Mouse (Mus musculus) forebrain, embryonic 11.5 days (tissue): ENCODE results near the gene Cdc25b. TPM values are rescaled to one million over a fixed set of nuclear protein-coding genes. Genes with fewer than 3 reads are reported as not detected.

Experiments
- ATAC-seq: fragments of 200-750 bp; cut with Nextera tagmentation; replicated peaks from 2 replicates; pipeline ENCODE4 v1.8.0; 2017; ENCODE audit warnings: moderate TSS enrichment; ENCODE audit not compliant: low FRiP score
- DNase-seq: peaks from one replicate; pipeline ENCODE4 v3.0.0-alpha.2; 2017; ENCODE audit warnings: low spot score
- H3K27ac ChIP-seq: fragments of 300-500 bp; sonication (generic); 2 replicates; pipeline ENCODE4 v1.5.1; 2014; ENCODE audit warnings: low read depth, low read length
- H3K27me3 ChIP-seq: fragments of 300-500 bp; sonication (generic); 2 replicates; pipeline ENCODE4 v1.6.1; 2014; ENCODE audit warnings: mild to moderate bottlenecking, low read length, mixed read lengths; ENCODE audit not compliant: control insufficient read depth, insufficient read depth
- H3K36me3 ChIP-seq: fragments of 300-500 bp; sonication (generic); 2 replicates; pipeline ENCODE4 v1.6.1; 2014; ENCODE audit warnings: mild to moderate bottlenecking, low read length, moderate library complexity, mixed read lengths; ENCODE audit not compliant: control insufficient read depth, insufficient read depth
- H3K4me1 ChIP-seq: fragments of 300-500 bp; sonication (generic); replicated peaks from 2 replicates; pipeline ENCODE4 v1.6.1; 2014; ENCODE audit warnings: low read length, mixed read lengths; ENCODE audit not compliant: control insufficient read depth, insufficient read depth
- H3K4me2 ChIP-seq: fragments of 300-500 bp; sonication (generic); 2 replicates; pipeline ENCODE4 v1.6.1; 2014; ENCODE audit warnings: low read depth, mild to moderate bottlenecking, low read length, moderate library complexity, mixed read lengths; ENCODE audit not compliant: severe bottlenecking
- H3K4me3 ChIP-seq: fragments of 300-500 bp; sonication (generic); 2 replicates; pipeline ENCODE4 v1.5.1; 2014; ENCODE audit warnings: low read depth, low read length
- H3K9ac ChIP-seq: fragments of 300-500 bp; sonication (generic); 2 replicates; pipeline ENCODE4 v1.6.1; 2014; ENCODE audit warnings: low read length
- H3K9me3 ChIP-seq: fragments of 300-500 bp; sonication (generic); 2 replicates; pipeline ENCODE4 v1.6.1; 2016; ENCODE audit warnings: low read length, mixed read lengths; ENCODE audit not compliant: control insufficient read depth
- WGBS: fragments of 180-500 bp; shearing (Covaris S2); extraction: QIAGEN DNeasy Blood & Tissue Kit; methylation state at CpG from one replicate; pipeline ENCODE4 v1.1.7; 2014; 5-methylcytosine and 5-hydroxymethylcytosine counted together
- polyA plus RNA-seq: library from polyadenylated mRNA; unstranded; fragments of >200 nt; fragmentation: Nextera tagmentation; extraction: Ambion mirVana; gene quantifications from 2 replicates; pipeline ENCODE4 v1.2.1, GENCODE M21; 2014

Cdc25b gene
- polyA plus RNA-seq, 1 experiment from 2014 or later = 92.2 TPM

DNA sequence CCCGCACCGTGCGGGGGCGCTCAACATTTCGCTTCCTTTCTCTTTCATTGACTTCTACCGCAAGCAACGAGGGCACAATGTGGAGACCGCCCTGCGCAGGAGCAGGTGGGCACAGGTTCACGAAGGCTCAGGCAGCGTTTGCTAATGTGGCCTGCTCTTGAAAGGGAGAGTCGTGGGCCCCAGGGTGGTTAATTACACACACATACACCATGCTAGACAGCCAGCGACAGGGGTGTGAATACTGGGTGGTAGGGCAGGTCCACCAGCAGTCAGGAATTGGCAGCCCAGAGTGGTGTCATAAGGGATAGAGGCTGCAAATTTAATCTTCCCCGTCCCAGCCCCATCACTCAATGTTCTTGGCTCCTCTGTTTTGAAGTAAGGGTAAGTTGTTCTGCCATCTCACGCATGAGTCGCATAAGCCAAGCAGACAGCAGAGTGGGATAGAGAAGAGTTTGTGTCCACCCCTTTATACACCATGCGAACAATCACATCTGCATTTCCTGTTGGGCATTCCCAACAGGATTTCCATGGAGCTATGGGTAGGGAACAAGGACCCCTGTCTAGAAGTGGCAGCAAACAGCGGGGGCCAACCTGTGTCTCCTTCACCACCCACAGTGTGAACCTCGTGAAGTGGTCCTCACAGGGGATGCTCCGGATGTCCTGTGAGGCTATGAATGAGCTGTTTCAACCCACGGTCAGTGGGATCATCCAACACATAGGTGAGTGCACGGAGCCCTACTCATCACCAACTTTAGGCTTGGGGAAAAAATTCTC, 43.6 kb upstream of the Cdc25b start:
- no peak; the same call in 1 of the 2 replicates for ATAC-seq
- 67% methylated on average over 22 of the region's 22 CpGs for WGBS
- no peak overlapping the region for H3K9ac ChIP-seq
- no peak for DNase-seq
- no peaks in the 10 kb centered on the region for H3K9me3 ChIP-seq
- H3K4me2 ChIP-seq = no peak overlapping the region
- H3K27me3 ChIP-seq = no peaks in the 10 kb centered on the region
- H3K36me3 ChIP-seq = peaks cover 5% of the 10 kb centered on the region; the same call in 1 of the 2 replicates
- no peak overlapping the region for H3K4me3 ChIP-seq
- H3K4me1 ChIP-seq = no peaks in the 10 kb centered on the region
- H3K27ac ChIP-seq = no peak overlapping the region

DNA sequence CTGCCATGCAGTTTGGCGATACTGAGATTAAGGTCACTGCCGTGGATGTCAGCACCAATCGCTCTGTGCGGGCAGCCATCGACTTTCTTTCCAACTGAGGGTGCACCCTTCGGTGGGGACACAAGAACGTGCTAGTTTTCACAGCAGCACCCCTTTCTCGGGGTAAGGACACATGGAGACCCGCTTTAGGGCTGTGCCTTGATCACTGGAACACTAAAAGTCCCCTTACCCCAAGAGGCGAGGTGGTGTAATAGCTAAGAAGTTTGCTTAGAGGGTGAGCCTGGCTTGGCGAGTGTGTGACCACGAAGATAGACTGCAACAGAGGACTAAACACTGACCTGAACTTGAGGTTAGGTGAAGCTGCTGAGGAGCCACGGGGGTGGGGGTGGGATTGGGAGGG, 41.6 kb upstream of the Cdc25b start:
- H3K27me3 ChIP-seq = no peaks in the 10 kb centered on the region
- no peak overlapping the region for H3K27ac ChIP-seq
- DNase-seq (no peak), ATAC-seq (no peak)
- H3K9me3 ChIP-seq = no peaks in the 10 kb centered on the region
- WGBS = 70% methylated on average over 13 of the region's 13 CpGs
- H3K36me3 ChIP-seq = peaks cover 12% of the 10 kb centered on the region; the same call in 1 of the 2 replicates
- H3K4me3 ChIP-seq = no peak overlapping the region
- H3K4me1 ChIP-seq = no peaks in the 10 kb centered on the region
- H3K4me2 ChIP-seq = no peak overlapping the region
- H3K9ac ChIP-seq = no peak overlapping the region

DNA sequence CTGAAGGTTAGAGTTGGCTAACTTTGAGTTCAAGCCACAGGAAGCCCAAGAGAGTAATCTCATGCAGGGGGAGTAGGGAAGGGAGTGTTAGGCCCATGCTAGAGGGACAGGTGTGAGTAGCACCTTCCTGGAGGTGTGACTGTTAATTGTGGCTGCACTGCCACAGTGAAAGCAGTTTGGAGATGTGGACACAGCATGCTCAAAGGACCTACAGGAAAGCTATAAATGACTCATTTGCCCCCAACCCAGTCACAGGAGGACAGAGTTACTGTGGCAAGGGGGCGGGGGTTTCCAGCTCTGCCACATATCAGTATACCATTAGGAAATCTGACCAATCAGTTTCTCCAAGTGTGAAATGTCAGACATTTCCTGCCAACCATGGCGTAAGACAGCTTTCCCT, 41.2 kb upstream of the Cdc25b start:
- no peak for ATAC-seq
- Histone ChIP-seq H3K4me1 (no peaks in the 10 kb centered on the region), H3K27ac (no peak overlapping the region), H3K4me3 (no peak overlapping the region), H3K9ac (no peak overlapping the region), H3K9me3 (no peaks in the 10 kb centered on the region), H3K4me2 (no peak overlapping the region), H3K27me3 (no peaks in the 10 kb centered on the region), H3K36me3 (peaks cover 12% of the 10 kb centered on the region; the same call in 1 of the 2 replicates)
- no peak for DNase-seq
- 90% methylated on average over 2 of the region's 2 CpGs for WGBS

DNA sequence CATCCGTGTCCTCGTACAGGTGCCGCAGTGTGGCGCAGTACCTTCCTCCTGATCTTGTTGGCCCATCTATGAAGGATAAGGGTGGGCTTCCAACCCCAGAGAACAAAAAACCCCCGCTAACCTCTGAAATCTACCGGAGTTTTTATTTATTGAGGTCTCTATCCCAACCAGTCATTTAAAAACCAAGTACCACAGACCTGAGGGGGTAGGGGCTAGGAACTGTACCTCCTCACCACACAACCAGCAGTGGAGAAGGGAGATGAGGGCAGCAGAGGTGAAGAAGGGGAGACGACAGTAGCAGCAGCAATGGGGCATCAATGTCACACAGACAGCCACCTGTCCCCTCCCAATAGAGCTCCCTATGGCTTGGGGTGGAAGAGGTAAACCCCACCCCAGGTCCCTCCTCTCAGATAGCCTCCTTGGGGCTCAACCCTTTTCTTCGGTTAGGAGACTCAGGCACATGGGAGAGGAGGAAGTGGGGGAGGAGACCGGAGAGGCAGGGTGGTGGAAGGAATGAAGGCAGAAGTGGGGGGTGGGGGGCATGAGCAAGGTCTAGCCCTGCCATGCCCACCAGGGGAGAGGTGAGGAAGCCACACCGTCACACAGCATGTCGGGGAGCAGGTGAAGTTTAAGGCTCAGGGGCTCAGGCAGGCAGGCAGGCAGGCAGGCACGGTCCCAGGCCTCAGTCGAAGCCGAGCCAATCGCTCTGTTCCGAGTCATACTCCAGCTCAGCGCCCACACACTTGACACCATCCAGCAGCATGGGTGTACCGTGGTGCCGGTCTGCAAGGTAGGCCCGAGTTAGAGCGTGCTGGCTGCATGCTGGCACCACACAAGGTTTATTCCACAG, 40.3 kb upstream of the Cdc25b start:
- Histone ChIP-seq H3K27ac (no peak overlapping the region), H3K36me3 (peaks cover 13% of the 10 kb centered on the region; the same call in 1 of the 2 replicates), H3K9me3 (no peaks in the 10 kb centered on the region), H3K27me3 (no peaks in the 10 kb centered on the region), H3K4me2 (no peak overlapping the region), H3K4me1 (no peaks in the 10 kb centered on the region), H3K9ac (no peak overlapping the region), H3K4me3 (no peak overlapping the region)
- ATAC-seq = no peak
- WGBS = 91% methylated on average over 21 of the region's 21 CpGs
- no peak for DNase-seq

DNA sequence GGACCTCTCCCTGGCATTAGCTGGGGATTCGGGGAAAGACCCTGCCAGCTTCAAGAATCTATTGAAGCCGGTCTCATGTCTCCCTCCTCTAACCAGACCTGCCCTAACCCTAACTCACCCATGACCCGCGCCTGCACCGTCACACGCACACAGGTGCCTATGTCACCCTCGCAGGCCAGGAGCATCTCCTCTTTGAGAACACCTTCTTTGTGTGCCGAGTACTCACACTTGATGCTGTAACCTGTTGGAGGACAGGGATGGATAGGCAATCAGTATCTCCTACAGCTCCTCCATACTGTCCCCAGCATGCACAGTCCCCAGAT, 39.7 kb upstream of the Cdc25b start:
- peaks cover 14% of the 10 kb centered on the region; the same call in 1 of the 2 replicates for H3K36me3 ChIP-seq

DNA sequence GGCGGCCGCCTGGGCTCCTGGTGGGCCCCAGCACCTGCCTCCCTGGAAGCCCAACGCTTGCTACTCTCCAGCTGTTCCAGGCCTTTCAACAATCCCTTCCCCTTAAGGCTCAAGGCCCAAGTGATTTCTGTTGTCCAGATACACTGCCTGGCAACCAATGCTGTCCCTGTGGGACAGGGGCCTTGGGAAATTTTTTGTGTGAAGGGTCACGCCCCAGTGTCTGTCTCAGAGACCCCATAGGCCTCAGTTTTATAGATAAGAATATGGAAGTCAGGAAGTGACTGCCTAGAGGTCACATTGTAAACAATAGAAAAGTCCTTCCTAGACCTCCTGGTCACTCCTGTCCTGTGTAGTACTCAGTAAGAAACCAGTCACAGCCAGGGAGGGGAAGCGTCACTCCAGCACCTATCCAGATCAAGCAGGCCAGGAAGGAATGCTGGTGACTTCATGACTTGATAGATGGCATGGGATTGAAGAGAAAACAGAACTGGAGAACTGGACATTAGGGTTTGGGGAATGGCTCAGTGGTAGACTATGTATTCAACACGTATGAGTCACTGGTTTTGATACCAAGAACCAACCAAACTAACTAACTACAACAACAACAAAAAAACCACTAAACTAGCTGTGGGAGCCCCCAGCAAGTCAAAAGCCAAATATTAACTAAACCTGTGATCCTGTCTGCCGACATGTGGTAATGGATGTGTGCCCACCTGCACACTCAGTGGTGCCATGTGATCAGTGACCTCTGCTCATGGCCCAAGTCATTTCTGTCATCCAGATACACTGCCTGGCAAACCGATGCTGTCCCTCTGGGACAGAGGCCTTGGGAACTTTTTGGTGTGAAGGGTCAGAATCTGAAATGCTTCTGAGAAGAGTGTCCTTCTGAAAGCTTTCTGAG, 38.1 kb upstream of the Cdc25b start:
- Histone ChIP-seq H3K27me3 (no peaks in the 10 kb centered on the region), H3K4me1 (no peaks in the 10 kb centered on the region), H3K27ac (no peak overlapping the region), H3K9ac (no peak overlapping the region), H3K9me3 (no peaks in the 10 kb centered on the region), H3K4me3 (no peak overlapping the region), H3K4me2 (no peak overlapping the region), H3K36me3 (peaks cover 14% of the 10 kb centered on the region; the same call in 1 of the 2 replicates)
- ATAC-seq (no peak), DNase-seq (no peak)
- WGBS = 93% methylated on average over 8 of the region's 8 CpGs

More for the DNA sequence above, 39.7 kb upstream of the Cdc25b start:
- WGBS = 95% methylated on average over 8 of the region's 8 CpGs
- no peaks in the 10 kb centered on the region for H3K9me3 ChIP-seq
- H3K27me3 ChIP-seq = no peaks in the 10 kb centered on the region
- H3K4me2 ChIP-seq = no peak overlapping the region
- no peak overlapping the region for H3K4me3 ChIP-seq
- H3K4me1 ChIP-seq = no peaks in the 10 kb centered on the region
- H3K9ac ChIP-seq = no peak overlapping the region
- H3K27ac ChIP-seq = no peak overlapping the region
- no peak for DNase-seq
- ATAC-seq = no peak

DNA sequence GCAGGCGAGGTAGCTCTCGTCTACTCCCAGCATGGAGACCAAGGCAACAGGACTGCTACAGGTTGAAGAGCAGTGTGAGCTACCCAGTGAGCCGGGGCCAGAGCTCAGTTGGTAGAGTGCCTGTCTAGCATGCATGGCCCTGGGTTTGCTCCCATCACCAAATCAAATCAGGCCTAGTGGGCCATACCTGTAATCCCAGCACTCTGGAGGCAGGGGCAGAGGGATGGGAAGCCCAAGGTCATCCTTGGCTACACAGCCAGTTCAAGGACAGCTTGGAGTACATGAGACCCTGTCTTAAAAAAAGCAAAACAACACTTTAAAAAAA, 37.5 kb upstream of the Cdc25b start:
- Histone ChIP-seq H3K9me3 (no peaks in the 10 kb centered on the region), H3K4me1 (no peaks in the 10 kb centered on the region), H3K4me3 (no peak overlapping the region), H3K4me2 (no peak overlapping the region), H3K27ac (no peak overlapping the region), H3K27me3 (no peaks in the 10 kb centered on the region), H3K9ac (no peak overlapping the region), H3K36me3 (peaks cover 14% of the 10 kb centered on the region; the same call in 1 of the 2 replicates)
- WGBS = 95% methylated on average over 3 of the region's 3 CpGs
- DNase-seq = no peak
- no peak for ATAC-seq

DNA sequence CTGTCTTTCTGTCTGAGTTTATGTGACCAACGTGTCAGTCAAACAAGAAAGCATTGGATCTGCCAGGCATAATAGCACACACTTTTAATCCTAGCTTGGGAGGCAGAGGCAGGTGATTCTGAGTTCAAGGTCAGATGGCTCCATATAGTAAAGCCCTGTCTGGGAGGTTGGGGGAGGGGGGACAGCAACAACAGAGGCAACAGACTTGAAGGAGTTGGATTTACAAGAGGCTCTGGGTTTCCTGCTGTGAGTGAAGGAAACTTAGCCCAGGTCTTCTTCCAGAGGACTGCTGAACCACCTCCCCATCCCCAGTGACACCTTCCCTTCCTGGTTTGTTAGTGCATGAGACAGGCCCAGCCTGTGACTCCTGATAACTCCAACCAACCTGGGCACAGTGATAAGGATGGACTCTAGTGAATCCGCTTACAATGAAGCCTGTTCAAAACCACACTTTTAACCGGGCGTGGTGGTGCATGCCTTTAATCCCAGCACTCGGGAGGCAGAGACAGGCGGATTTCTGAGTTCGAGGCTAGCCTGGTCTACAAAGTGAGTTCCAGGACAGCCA, 34.5 kb upstream of the Cdc25b start:
- WGBS = 86% methylated on average over 7 of the region's 7 CpGs
- Histone ChIP-seq H3K4me2 (no peak overlapping the region), H3K27me3 (no peaks in the 10 kb centered on the region), H3K9ac (no peak overlapping the region), H3K27ac (no peak overlapping the region), H3K4me3 (no peak overlapping the region), H3K9me3 (no peaks in the 10 kb centered on the region), H3K36me3 (peaks cover 11% of the 10 kb centered on the region; the same call in 1 of the 2 replicates), H3K4me1 (no peaks in the 10 kb centered on the region)
- DNase-seq = no peak
- no peak for ATAC-seq
